Mouse (Mus musculus) heart, postnatal 0 days (tissue): ENCODE measurements at regions not wholly inside any gene's neighbourhood (a gene's known extent, or its start where the extent isn't known, plus 50 kb on each side); places are given as distances from the start of the nearest gene placed in this dataset.

Experiments used
- CTCF ChIP-seq: IDR thresholded peaks from 2 replicates; pipeline ENCODE4 v1.5.1; 2016; ENCODE audit warnings: antibody characterized with exemption, control low read depth, low read depth
- EP300 ChIP-seq: IDR thresholded peaks from 2 replicates; pipeline ENCODE4 v1.6.1; 2016; ENCODE audit warnings: antibody characterized with exemption, low read depth

GRCm38 (mm10) chr14:114697543-114697942 is 394.5 kb upstream of the Gpc5 start:
- TF ChIP-seq CTCF = no peak
- no peak for TF ChIP-seq EP300
